Mouse (Mus musculus) embryonic facial prominence, embryonic 10.5 days (tissue): Measurements from ENCODE around the gene Trp53rka. TPM values are rescaled to one million over a fixed set of nuclear protein-coding genes. Genes with fewer than 3 reads are reported as not detected.
A peak's percentile ranks its signal among the peaks of the same experiment; 100 is the strongest.
"Not testable (repeated sequence)": the region's sequence is repeated elsewhere in the genome, so short reads cannot be mapped to it uniquely, and the experiment has no call there.

Experiments used
- DNase-seq: peaks from one replicate; pipeline ENCODE4 v3.0.0-alpha.2; 2017; ENCODE audit warnings: low spot score
- H3K27ac ChIP-seq: fragments of 300-500 bp; sonication (generic); replicated peaks from 2 replicates; pipeline ENCODE4 v1.5.1; 2016; ENCODE audit warnings: mild to moderate bottlenecking
- H3K27me3 ChIP-seq: fragments of 300-500 bp; sonication (generic); replicated peaks from 2 replicates; pipeline ENCODE4 v1.6.1; 2016; ENCODE audit warnings: low read depth, mild to moderate bottlenecking; ENCODE audit not compliant: poor library complexity, severe bottlenecking
- H3K36me3 ChIP-seq: fragments of 300-500 bp; sonication (generic); replicated peaks from 2 replicates; pipeline ENCODE4 v1.6.1; 2016; ENCODE audit warnings: mild to moderate bottlenecking, moderate library complexity
- H3K4me1 ChIP-seq: fragments of 300-500 bp; sonication (generic); 2 replicates; pipeline ENCODE4 v1.6.1; 2016
- H3K4me3 ChIP-seq: fragments of 300-500 bp; sonication (generic); 2 replicates; pipeline ENCODE4 v1.5.1; 2016; ENCODE audit warnings: mild to moderate bottlenecking, moderate library complexity
- H3K9me3 ChIP-seq: fragments of 300-500 bp; sonication (generic); 2 replicates; pipeline ENCODE4 v1.6.1; 2016; ENCODE audit warnings: mild to moderate bottlenecking
- WGBS: fragments of 180-500 bp; shearing (Covaris S2); methylation state at CpG from one replicate; pipeline ENCODE4 v1.1.7; 2016; 5-methylcytosine and 5-hydroxymethylcytosine counted together
- polyA plus RNA-seq: library from polyadenylated mRNA; unstranded; fragments of >200 nt; fragmentation: Nextera tagmentation; extraction: Ambion mirVana; gene quantifications from 2 replicates; pipeline ENCODE4 v1.2.1, GENCODE M21; 2016

The Trp53rka gene
- 57.1 and 59.5 TPM in 2 replicates for polyA plus RNA-seq

GRCm38 (mm10) chr2:165492648-165493553 is at the start of gene Trp53rka:
TSS of gene Trp53rka (minus strand) at chr2:165493324.
- WGBS = under 1% methylated on average over 84 of the region's 84 CpGs
- Histone ChIP-seq H3K4me3 (peak within 1 kb of the TSS; percentile 72), H3K27ac (peak within 1 kb of the TSS; percentile 89), H3K9me3 (no peaks in the 10 kb centered on the region), H3K4me1 (peaks cover 26% of the 10 kb centered on the region), H3K36me3 (peaks cover 33% of the 10 kb centered on the region), H3K27me3 (no peaks in the 10 kb centered on the region)
- peak; percentile 88 for DNase-seq

DNA sequence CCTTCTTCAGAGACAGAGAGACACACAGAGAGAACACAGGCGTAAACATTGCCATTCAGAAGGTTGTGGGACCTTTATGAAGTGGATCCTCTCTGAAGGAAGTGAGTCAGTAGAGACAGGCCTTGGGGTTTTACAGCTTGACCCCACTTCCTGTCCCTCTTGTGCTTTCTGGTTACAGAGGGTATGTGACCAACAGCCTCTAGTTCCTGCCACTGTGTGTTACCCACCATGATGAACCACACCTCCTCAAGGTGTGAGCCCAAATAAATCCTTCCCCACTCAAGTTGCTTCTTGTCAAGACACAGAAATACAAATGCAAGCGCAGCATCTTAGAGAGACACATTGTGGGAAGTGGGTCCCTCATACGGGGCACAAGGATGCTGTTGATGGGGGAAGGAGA is 47.9 kb upstream of the Trp53rka start:
- Histone ChIP-seq H3K27ac (no peak overlapping the region), H3K4me1 (peaks cover 47% of the 10 kb centered on the region), H3K9me3 (no peaks in the 10 kb centered on the region; the same call in 1 of the 2 replicates), H3K27me3 (peaks cover 18% of the 10 kb centered on the region), H3K4me3 (no peak overlapping the region), H3K36me3 (no peaks in the 10 kb centered on the region)
- 79% methylated on average over 3 of the region's 3 CpGs for WGBS
- no peak for DNase-seq

DNA sequence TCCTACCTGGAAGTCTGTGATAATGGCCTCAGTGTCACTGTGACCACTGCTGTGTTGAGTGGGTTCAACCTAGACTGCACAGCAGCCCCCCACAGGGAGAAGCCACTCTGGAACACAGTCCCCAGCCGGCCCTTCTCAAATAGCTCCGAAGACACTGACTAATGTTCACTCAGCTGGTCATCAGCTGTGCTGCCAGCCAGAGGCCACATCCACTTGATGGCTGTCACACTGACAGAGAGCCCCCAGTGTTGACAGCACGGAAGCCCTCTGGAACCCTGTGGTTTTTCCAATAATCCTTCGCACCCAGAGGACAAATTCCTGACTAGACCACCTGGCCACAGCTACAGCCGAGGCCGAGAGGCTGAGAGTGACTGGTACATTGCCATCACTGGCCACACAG is 40.7 kb upstream of the Trp53rka start:
- DNase-seq = no peak
- H3K4me3 ChIP-seq = no peak overlapping the region
- 64% methylated on average over 6 of the region's 6 CpGs for WGBS

DNA sequence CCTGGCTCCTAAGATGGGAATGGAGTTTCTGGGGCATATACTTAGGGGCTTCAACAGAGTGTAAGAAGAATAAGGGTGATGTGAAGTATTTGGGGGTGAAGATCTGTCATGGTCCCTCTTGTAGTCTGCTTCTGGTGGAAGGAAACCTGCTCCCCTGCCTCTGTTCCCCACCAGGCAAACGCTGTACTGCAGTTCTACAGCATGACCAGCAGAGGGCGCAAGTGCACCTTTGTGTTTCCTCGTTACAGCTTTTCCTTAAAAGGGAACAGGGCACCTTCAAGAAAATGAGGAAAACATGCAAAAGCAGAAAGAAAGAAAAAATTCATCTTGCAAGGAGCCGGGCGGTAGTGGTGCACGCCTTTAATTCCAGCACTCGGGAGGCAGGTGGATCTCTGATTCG is 36.0 kb upstream of the Trp53rka start:
- DNase-seq = peak; percentile 82
- H3K4me3 ChIP-seq = no peak overlapping the region
- WGBS = 19% methylated on average over 8 of the region's 8 CpGs
- H3K9me3 ChIP-seq = no peaks in the 10 kb centered on the region
- peaks cover 11% of the 10 kb centered on the region for H3K27me3 ChIP-seq
- H3K4me1 ChIP-seq = peaks cover 44% of the 10 kb centered on the region
- H3K36me3 ChIP-seq = no peaks in the 10 kb centered on the region
- H3K27ac ChIP-seq = peak overlapping the region; percentile 55

More for the DNA sequence above, 40.7 kb upstream of the Trp53rka start:
- no peak overlapping the region for H3K27ac ChIP-seq
- no peaks in the 10 kb centered on the region for H3K36me3 ChIP-seq
- peaks cover 13% of the 10 kb centered on the region; the same call in 1 of the 2 replicates for H3K27me3 ChIP-seq
- no peaks in the 10 kb centered on the region; the same call in 1 of the 2 replicates for H3K9me3 ChIP-seq
- H3K4me1 ChIP-seq = peaks cover 34% of the 10 kb centered on the region

- 0 out of 2 replicates have a peak, but pooled peaks cover 3% of the 10 kb centered on the region for H3K9me3 ChIP-seq
- no peak overlapping the region for H3K4me3 ChIP-seq
- H3K27ac ChIP-seq = no peak overlapping the region
- DNase-seq = no peak
- H3K27me3 ChIP-seq = peaks cover 6% of the 10 kb centered on the region; the same call in 1 of the 2 replicates
- no peaks in the 10 kb centered on the region for H3K36me3 ChIP-seq
- H3K4me1 ChIP-seq = peaks cover 28% of the 10 kb centered on the region
- WGBS = 56% methylated on average over 4 of the region's 4 CpGs
These were observed 32.5 kb upstream of the Trp53rka start for GRCm38 (mm10) chr2:165525609-165526008.

DNA sequence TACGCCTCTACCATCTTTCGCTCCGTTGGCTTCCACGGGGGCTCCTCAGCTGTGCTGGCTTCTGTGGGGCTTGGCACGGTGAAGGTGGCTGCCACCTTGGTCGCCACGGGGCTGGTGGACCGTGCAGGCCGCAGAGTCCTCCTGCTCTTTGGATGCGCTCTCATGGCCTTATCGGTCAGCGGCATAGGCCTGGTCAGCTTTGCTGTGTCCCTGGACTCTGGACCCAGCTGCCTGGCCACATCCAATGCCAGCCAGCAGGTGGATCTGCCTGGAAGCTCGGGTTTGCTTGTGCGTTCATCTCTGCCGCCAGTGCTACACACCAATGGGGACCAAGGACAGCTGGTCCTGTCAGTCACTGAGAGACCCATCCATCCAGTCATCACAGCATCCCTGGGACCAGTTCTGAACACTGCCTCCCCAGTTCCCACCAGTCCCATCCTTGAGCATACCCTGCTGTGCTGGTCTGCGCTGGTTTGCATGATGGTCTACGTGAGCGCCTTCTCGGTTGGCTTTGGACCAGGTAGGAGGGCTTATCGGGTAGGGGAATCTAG is 22.1 kb upstream of the Trp53rka start:
- 95% methylated on average over 20 of the region's 20 CpGs for WGBS
- Histone ChIP-seq H3K27ac (no peak overlapping the region), H3K27me3 (0 out of 2 replicates have a peak, but pooled peaks cover 4% of the 10 kb centered on the region), H3K4me1 (peaks cover 31% of the 10 kb centered on the region), H3K36me3 (peaks cover 7% of the 10 kb centered on the region; the same call in 1 of the 2 replicates), H3K4me3 (no peak overlapping the region), H3K9me3 (no peaks in the 10 kb centered on the region)
- DNase-seq = no peak

GRCm38 (mm10) chr2:165512870-165513600 is 19.9 kb upstream of the Trp53rka start:
- no peak overlapping the region for H3K27ac ChIP-seq
- no peaks in the 10 kb centered on the region for H3K9me3 ChIP-seq
- H3K4me1 ChIP-seq = peaks cover 42% of the 10 kb centered on the region
- 0 out of 2 replicates have a peak, but pooled peaks cover 4% of the 10 kb centered on the region for H3K27me3 ChIP-seq
- no peak overlapping the region for H3K4me3 ChIP-seq
- DNase-seq = no peak
- WGBS = 56% methylated on average over 11 of the region's 11 CpGs
- no peaks in the 10 kb centered on the region; the same call in 1 of the 2 replicates for H3K36me3 ChIP-seq

- no peaks in the 10 kb centered on the region; the same call in 1 of the 2 replicates for H3K36me3 ChIP-seq
- 57% methylated on average over 7 of the region's 7 CpGs for WGBS
- H3K27ac ChIP-seq = no peak overlapping the region
- peaks cover 42% of the 10 kb centered on the region for H3K4me1 ChIP-seq
- no peak for DNase-seq
- H3K27me3 ChIP-seq = 0 out of 2 replicates have a peak, but pooled peaks cover 4% of the 10 kb centered on the region
- H3K4me3 ChIP-seq = no peak overlapping the region
- no peaks in the 10 kb centered on the region for H3K9me3 ChIP-seq
These were observed 19.3 kb upstream of the Trp53rka start for GRCm38 (mm10) chr2:165512426-165512825.

- not testable (repeated sequence) for H3K4me3 ChIP-seq, H3K27me3 ChIP-seq, DNase-seq, H3K9me3 ChIP-seq, H3K36me3 ChIP-seq, H3K27ac ChIP-seq
- peaks cover 42% of the 10 kb centered on the region for H3K4me1 ChIP-seq
- 87% methylated on average over 4 of the region's 4 CpGs for WGBS
These were observed 18.4 kb upstream of the Trp53rka start for GRCm38 (mm10) chr2:165511530-165511929.

DNA sequence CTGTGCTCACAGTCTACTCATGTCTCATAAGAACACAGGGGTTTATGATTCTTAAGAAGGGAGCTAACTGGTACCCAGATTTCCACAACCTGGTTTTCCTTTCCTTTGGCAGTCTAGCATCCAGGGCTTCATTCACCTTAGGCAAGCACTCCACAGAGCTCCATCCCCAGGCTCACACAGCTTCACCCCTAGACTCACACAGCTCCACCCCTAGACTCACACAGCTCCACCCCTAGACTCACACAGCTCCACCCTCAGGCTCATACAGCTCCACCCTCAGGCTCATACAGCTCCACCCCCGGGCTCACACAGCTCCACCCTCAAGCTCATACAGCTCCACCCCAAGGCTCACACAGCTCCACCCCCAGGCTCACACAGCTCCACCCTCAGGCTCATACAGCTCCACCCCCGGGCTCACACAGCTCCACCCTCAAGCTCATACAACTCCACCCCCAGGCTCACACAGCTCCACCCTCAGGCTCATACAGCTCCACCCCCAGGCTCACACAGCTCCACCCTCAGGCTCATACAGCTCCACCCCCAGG is 17.9 kb upstream of the Trp53rka start:
- not testable (repeated sequence) for H3K9me3 ChIP-seq, H3K27ac ChIP-seq, H3K4me3 ChIP-seq, DNase-seq, H3K36me3 ChIP-seq, H3K27me3 ChIP-seq
- 59% methylated on average over 2 of the region's 2 CpGs for WGBS
- H3K4me1 ChIP-seq = peaks cover 38% of the 10 kb centered on the region

DNA sequence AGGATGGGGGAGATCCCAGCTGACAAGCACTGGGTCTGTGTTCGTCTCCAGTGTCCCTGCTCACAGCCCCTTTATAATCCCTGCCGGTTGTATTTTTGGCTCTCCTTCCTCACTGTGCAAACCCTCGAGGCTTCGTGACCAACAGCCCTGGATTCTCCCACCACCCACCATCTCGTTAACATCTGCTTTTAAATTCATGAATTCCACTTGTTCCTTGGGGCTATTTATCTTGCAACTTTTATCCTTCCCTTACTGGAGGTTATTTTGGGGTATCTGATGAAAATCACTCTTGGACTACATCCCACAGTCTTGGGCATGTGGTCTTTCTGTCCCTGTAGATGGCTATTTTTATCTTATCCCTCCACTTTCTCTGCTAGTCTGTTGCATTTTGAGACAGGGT is 17.3 kb upstream of the Trp53rka start:
- Histone ChIP-seq H3K27ac (no peak overlapping the region), H3K4me3 (no peak overlapping the region), H3K27me3 (peaks cover 4% of the 10 kb centered on the region; the same call in 1 of the 2 replicates), H3K36me3 (no peaks in the 10 kb centered on the region; the same call in 1 of the 2 replicates), H3K4me1 (peaks cover 34% of the 10 kb centered on the region), H3K9me3 (no peaks in the 10 kb centered on the region)
- 68% methylated on average over 5 of the region's 5 CpGs for WGBS
- DNase-seq = no peak

DNA sequence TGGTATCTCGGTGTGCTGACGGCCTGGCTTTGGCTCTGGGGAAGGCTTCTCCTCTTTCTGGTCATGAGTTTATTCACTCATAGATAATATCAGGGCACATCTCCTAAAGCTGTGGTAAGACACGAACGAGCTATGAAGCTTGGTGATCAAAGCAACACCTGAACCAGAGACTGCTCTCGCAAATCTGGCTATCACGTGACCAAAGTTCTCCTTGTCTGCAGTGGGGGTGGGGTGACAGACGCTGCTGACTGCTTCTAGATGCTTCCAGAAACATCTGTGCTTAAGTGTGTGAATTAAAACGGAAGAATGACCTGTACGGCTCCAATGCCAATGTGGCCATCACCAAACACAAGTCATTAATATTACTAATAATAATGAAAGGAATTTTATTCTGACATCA is 16.6 kb upstream of the Trp53rka start:
- Histone ChIP-seq H3K4me3 (no peak overlapping the region), H3K36me3 (no peaks in the 10 kb centered on the region), H3K27me3 (peaks cover 11% of the 10 kb centered on the region), H3K9me3 (no peaks in the 10 kb centered on the region), H3K27ac (no peak overlapping the region), H3K4me1 (peaks cover 38% of the 10 kb centered on the region)
- WGBS = 79% methylated on average over 9 of the region's 9 CpGs
- no peak for DNase-seq
